In the genomic region with DNA sequence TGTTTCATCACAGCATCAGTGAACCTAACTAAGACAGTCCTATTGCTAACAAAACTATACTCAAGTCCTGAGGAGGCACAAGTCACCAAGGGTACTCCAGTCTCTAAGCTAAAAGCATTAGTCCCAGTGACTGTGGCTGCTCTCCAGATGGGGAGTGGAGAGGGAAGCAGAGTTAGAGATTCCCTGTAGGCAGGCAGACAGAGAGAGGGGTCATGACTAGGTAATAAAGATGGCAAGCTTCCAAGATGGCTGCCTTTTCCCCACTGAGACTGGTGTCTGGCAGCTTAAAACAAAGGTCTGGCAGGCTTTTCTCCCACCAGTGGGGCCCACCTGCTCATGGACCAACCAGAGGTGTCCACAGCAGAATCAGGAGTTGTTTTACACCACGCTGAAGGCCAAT, we compare ENCODE assay signal across 22 mouse cellular contexts.
"Had no signal": no experiment of that assay in that cellular context is flagged by ENCODE, and none has a peak within 500 bp of the region (broad histone marks: within the 10 kb centered on the region; RNA-seq: fewer than 3 reads in every experiment).

No protein-coding gene starts in this region.

- H3K27ac ChIP-seq: intestine, embryonic 15.5 days; kidney, embryonic 15.5 days; limb, embryonic 10.5 days; limb, embryonic 13.5 days; liver, embryonic 12.5 days; liver, embryonic 15.5 days; lung, embryonic 15.5 days; neural tube, embryonic 12.5 days; stomach, embryonic 15.5 days had no signal

- H3K4me2 ChIP-seq: intestine, embryonic 15.5 days; kidney, embryonic 15.5 days; limb, embryonic 13.5 days; liver, embryonic 12.5 days; liver, embryonic 15.5 days; lung, embryonic 15.5 days; neural tube, embryonic 12.5 days; stomach, embryonic 15.5 days had no signal

- H3K36me3 ChIP-seq: intestine, embryonic 15.5 days; kidney, embryonic 15.5 days; limb, embryonic 10.5 days; limb, embryonic 13.5 days; liver, embryonic 12.5 days; liver, embryonic 15.5 days; lung, embryonic 15.5 days; neural tube, embryonic 12.5 days; stomach, embryonic 15.5 days had no signal

- H3K4me3 ChIP-seq: intestine, embryonic 15.5 days; kidney, embryonic 15.5 days; limb, embryonic 10.5 days; limb, embryonic 13.5 days; liver, embryonic 12.5 days; liver, embryonic 15.5 days; lung, embryonic 15.5 days; neural tube, embryonic 12.5 days; stomach, embryonic 15.5 days had no signal

- H3K9ac ChIP-seq: intestine, embryonic 15.5 days; kidney, embryonic 15.5 days; limb, embryonic 13.5 days; liver, embryonic 12.5 days; liver, embryonic 15.5 days; lung, embryonic 15.5 days; neural tube, embryonic 12.5 days; stomach, embryonic 15.5 days had no signal

- H3K9me3 ChIP-seq: intestine, embryonic 15.5 days; kidney, embryonic 15.5 days; limb, embryonic 10.5 days; liver, embryonic 12.5 days; liver, embryonic 15.5 days; lung, embryonic 15.5 days; neural tube, embryonic 12.5 days; stomach, embryonic 15.5 days had no signal

- ATAC-seq: intestine, embryonic 15.5 days; liver, embryonic 12.5 days had no signal

- H3K4me1 ChIP-seq: intestine, embryonic 15.5 days; kidney, embryonic 15.5 days; limb, embryonic 10.5 days; liver, embryonic 12.5 days; liver, embryonic 15.5 days; lung, embryonic 15.5 days; neural tube, embryonic 12.5 days; stomach, embryonic 15.5 days had no signal

- DNase-seq: kidney, adult 11 months; kidney, adult 8-10 months; kidney, postnatal 10 days; kidney, postnatal 36 days; layer of hippocampus, postnatal 36 days; liver; lung, adult 18-20 months; lung, postnatal 10 days; lung, postnatal 4 days; retina, postnatal 1 day; right cerebral cortex, postnatal 25 days; spleen, adult 18-20 months; thymus, postnatal 36 days had no signal

- H3K27me3 ChIP-seq: intestine, embryonic 15.5 days; kidney, embryonic 15.5 days; limb, embryonic 13.5 days; liver, embryonic 15.5 days; lung, embryonic 15.5 days; neural tube, embryonic 12.5 days; stomach, embryonic 15.5 days had no signal
